Mouse (Mus musculus) midbrain, embryonic 10.5 days (tissue): ENCODE measurements around the gene Psmg1. TPM values are rescaled to one million over a fixed set of nuclear protein-coding genes. Genes with fewer than 3 reads are reported as not detected.

Experiments
- DNase-seq: peaks from one replicate; pipeline ENCODE4 v3.0.0-alpha.2; 2017; ENCODE audit warnings: low spot score
- H3K27ac ChIP-seq: fragments of 300-500 bp; sonication (generic); replicated peaks from 2 replicates; pipeline ENCODE4 v1.5.1; 2016; ENCODE audit warnings: mild to moderate bottlenecking
- H3K27me3 ChIP-seq: fragments of 300-500 bp; sonication (generic); 2 replicates; pipeline ENCODE4 v1.6.1; 2016; ENCODE audit warnings: low read depth, mild to moderate bottlenecking; ENCODE audit not compliant: poor library complexity, severe bottlenecking
- H3K36me3 ChIP-seq: fragments of 300-500 bp; sonication (generic); 2 replicates; pipeline ENCODE4 v1.6.1; 2016; ENCODE audit warnings: mild to moderate bottlenecking, moderate library complexity
- H3K4me1 ChIP-seq: fragments of 300-500 bp; sonication (generic); 2 replicates; pipeline ENCODE4 v1.6.1; 2016
- H3K4me3 ChIP-seq: fragments of 300-500 bp; sonication (generic); 2 replicates; pipeline ENCODE4 v1.5.1; 2016; ENCODE audit warnings: mild to moderate bottlenecking, moderate library complexity
- H3K9me3 ChIP-seq: fragments of 300-500 bp; sonication (generic); replicated peaks from 2 replicates; pipeline ENCODE4 v1.6.1; 2016; ENCODE audit warnings: mild to moderate bottlenecking
- WGBS: fragments of 180-500 bp; shearing (Covaris S2); methylation state at CpG from one replicate; pipeline ENCODE4 v1.1.7; 2016; 5-methylcytosine and 5-hydroxymethylcytosine counted together
- microRNA-seq: library from miRNA; unstranded; fragments of <30 nt; microRNA quantifications from one replicate; pipeline ENCODE4, GENCODE M21; 2017
- polyA plus RNA-seq: library from polyadenylated mRNA; unstranded; fragments of >200 nt; fragmentation: Nextera tagmentation; extraction: Ambion mirVana; gene quantifications from 2 replicates; pipeline ENCODE4 v1.2.1, GENCODE M21; 2016

Gene Psmg1
- polyA plus RNA-seq, 1 experiment from 2014 or later: 113 TPM

DNA sequence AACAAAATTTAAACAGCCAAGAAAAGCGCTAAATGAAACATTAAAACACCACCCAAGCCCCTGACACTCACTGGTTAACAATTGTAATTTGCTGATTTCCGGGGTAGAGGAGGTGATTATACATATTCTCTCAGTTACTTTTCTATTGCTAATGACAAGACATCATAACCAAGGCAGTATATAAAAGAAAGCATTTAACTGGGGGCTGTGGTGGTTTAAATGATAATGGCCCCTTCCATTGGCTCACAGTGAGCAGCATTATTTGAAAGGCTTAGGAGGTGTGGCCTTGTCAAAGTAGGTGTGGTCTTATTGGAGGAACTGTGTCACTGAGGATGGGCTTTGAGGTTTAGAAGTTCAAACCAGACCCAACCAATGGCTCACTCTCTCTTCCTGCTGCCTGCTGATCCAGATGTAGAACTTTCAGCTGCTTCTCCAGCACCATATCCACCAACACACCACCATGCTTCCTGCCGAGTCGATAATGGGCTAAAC is 37.6 kb downstream of the Psmg1 start:
- WGBS: 97% methylated on average over 4 of the region's 4 CpGs
- no peak overlapping the region for H3K27ac ChIP-seq
- no peak for DNase-seq

DNA sequence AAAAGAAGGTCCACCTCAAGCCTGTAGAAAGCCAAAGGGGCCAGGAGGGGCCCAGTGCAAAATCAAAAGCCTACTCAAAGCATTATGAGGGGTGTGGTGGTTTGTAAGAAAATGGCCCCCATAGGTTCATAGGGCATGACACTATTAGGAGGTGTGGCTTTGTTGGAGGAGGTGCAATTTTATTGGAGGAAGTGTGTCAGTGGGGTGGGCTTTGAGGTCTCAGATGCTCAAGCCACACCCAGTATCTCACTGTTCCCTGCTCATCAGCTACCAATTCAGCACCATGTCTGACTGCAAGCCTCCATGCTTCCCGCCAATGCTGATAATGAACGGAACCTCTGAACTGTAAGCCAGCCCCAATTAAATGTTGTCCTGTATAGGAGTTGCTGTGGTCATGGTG is 39.3 kb downstream of the Psmg1 start:
- Histone ChIP-seq H3K4me3 (no peak overlapping the region), H3K36me3 (no peaks in the 10 kb centered on the region)
- 94% methylated on average over 2 of the region's 2 CpGs for WGBS

More for the DNA sequence above, 37.6 kb downstream of the Psmg1 start:
- H3K36me3 ChIP-seq: no peaks in the 10 kb centered on the region
- H3K4me3 ChIP-seq: no peak overlapping the region
- no peaks in the 10 kb centered on the region for H3K4me1 ChIP-seq
- no peaks in the 10 kb centered on the region for H3K27me3 ChIP-seq
- H3K9me3 ChIP-seq: no peaks in the 10 kb centered on the region

DNA sequence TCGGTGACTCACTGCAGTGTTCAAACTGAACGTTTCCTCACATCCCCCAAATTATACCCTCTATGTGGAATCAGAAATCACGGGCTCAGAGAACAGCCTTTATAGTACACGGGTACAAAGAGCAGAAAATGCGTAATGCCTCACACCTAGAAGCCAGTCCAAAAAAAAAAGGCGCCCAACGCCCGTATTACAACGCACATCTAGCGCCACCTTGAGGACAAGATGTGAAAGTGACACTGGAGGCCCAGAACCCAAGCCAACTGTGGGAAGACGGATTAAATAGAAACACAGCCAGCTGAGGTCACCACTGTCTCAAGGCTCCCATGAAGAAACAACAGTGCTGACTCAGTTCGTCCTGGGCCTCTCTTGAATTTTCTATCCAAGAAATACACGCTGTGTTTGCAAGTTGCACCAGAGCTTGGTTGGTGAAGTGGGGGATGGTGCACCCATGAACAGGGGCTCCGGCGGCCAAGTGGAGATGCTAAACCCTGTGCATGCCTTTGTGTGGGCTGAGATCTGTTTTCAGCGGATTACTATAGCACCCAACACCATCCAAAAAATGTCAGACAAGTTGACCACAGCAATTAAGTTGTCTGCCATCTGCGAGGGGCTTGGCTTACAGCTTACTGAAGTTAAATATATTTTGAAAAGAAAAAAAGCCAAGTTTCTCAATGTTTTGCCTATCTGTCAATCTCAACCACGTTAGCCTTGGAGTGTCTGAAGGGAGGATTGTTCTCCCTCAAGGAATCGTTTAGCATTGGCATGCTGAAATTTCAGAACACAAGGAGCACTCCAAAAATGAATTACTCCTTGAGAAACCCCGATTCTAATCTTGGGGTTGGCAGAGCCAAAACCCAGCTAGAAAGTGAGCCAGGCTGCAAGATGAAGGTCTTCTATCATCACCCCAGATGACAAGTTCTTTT is 45.1 kb downstream of the Psmg1 start:
- no peaks in the 10 kb centered on the region for H3K4me1 ChIP-seq
- peaks cover 6% of the 10 kb centered on the region; the same call in 1 of the 2 replicates for H3K27me3 ChIP-seq
- DNase-seq: peak; percentile 71
- WGBS: 35% methylated on average over 20 of the region's 20 CpGs
- H3K4me3 ChIP-seq: no peak overlapping the region
- no peak overlapping the region for H3K27ac ChIP-seq
- no peaks in the 10 kb centered on the region for H3K9me3 ChIP-seq
- no peaks in the 10 kb centered on the region for H3K36me3 ChIP-seq

More for the DNA sequence above, 39.3 kb downstream of the Psmg1 start:
- Histone ChIP-seq H3K27me3 (no peaks in the 10 kb centered on the region), H3K27ac (no peak overlapping the region), H3K9me3 (no peaks in the 10 kb centered on the region), H3K4me1 (no peaks in the 10 kb centered on the region)
- no peak for DNase-seq

DNA sequence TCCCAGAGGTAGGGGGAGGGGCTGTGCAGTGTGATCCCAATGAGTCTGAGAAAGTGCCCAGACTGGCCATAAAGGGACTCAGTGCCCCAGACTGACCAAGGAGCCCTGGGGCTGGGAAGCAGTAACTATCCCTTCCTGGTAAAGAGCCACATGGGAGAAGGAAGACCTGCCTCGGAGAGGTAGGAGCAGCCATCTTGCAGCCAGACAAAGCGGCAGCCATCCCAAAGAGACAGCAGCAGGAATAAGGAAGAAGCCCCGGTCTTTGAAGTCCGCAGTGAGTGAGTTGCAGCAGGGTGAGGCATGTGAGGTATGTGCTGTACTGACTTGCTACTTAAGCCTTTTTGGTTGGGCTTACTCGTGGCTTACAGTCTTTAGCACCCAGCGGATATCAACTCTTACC is 47.6 kb downstream of the Psmg1 start:
- H3K9me3 ChIP-seq: peaks cover under 1% of the 10 kb centered on the region; the same call in 1 of the 2 replicates
- H3K27ac ChIP-seq: no peak overlapping the region
- no peaks in the 10 kb centered on the region for H3K4me1 ChIP-seq
- no peaks in the 10 kb centered on the region for H3K36me3 ChIP-seq
- H3K27me3 ChIP-seq: peaks cover 6% of the 10 kb centered on the region; the same call in 1 of the 2 replicates
- WGBS: 88% methylated on average over 6 of the region's 6 CpGs
- H3K4me3 ChIP-seq: no peak overlapping the region
- no peak for DNase-seq

DNA sequence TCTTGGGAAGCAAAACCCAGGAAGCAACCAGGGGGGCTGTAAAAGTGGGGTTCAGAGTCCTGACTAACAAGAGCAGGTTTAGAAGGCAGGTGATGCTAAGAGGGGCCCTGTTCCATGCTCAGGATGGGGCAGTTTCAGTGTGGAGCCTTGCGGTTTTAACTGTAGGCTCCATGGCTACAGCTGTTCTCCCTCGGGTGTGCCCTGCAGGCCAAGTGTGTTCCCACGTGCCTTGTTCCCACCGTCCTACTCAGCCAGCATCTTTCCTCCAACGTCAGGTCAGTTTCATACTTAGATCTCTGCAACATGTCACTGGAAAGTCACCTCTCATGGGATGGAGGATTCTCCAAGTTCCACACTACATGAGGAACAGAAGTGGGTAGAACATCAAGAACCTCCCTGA is 49.2 kb downstream of the Psmg1 start:
- Histone ChIP-seq H3K36me3 (no peaks in the 10 kb centered on the region), H3K4me3 (no peak overlapping the region), H3K9me3 (peaks cover 11% of the 10 kb centered on the region; the same call in 1 of the 2 replicates), H3K27me3 (peaks cover 6% of the 10 kb centered on the region; the same call in 1 of the 2 replicates), H3K27ac (no peak overlapping the region), H3K4me1 (no peaks in the 10 kb centered on the region)
- WGBS: 89% methylated on average over 5 of the region's 5 CpGs
- no peak for DNase-seq

DNA sequence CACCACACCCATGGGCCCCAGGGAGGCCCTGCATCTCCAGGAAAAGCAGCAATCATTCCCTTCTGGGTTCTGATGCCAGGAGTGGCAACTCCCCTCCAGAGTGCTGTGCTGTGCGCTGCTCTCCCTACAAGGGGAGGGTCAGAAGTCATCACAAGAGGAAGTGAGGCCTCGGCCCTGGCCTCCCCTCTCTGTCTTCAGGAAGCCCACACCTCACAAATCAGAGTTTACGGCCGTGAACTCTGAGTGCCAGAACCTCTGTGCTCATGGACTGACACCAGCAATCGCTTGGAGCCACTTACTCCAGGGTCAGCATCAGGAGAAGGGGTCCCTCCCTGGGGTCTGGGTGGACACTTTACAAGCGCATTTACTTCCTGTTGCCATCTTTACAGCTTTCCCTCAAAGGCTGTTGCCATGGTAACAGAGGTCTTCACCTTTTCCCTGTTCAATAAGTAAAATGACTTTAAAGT is 55.2 kb downstream of the Psmg1 start:
- Histone ChIP-seq H3K36me3 (no peaks in the 10 kb centered on the region), H3K27ac (no peak overlapping the region), H3K4me1 (peaks cover 4% of the 10 kb centered on the region; the same call in 1 of the 2 replicates), H3K4me3 (no peak overlapping the region), H3K27me3 (no peaks in the 10 kb centered on the region), H3K9me3 (peaks cover 11% of the 10 kb centered on the region; the same call in 1 of the 2 replicates)
- DNase-seq: no peak
- 57% methylated on average over 6 of the region's 6 CpGs for WGBS

DNA sequence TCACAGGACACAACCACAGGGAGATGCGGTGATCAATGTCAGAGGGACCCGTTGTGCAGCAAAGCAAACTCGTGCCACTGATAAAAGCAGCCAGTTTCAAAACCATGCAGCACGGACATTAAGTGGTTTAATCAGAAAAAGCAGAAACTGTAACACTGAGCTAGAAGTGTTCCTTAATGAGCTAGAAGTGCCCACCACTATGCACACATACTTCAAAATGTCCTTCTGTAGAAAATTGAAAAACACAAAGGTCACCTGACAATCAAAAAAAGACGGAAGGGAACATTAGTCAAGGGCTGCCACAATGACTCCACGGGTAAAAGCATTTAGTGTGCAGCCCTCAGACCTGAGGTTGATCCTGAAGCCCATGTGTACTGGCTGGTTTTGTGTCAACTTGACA is 57.9 kb downstream of the Psmg1 start:
- Histone ChIP-seq H3K4me1 (peaks cover 16% of the 10 kb centered on the region), H3K27me3 (no peaks in the 10 kb centered on the region), H3K9me3 (peaks cover 8% of the 10 kb centered on the region; the same call in 1 of the 2 replicates), H3K4me3 (no peak overlapping the region), H3K27ac (no peak overlapping the region), H3K36me3 (no peaks in the 10 kb centered on the region)
- 89% methylated on average over 6 of the region's 6 CpGs for WGBS
- DNase-seq: no peak

DNA sequence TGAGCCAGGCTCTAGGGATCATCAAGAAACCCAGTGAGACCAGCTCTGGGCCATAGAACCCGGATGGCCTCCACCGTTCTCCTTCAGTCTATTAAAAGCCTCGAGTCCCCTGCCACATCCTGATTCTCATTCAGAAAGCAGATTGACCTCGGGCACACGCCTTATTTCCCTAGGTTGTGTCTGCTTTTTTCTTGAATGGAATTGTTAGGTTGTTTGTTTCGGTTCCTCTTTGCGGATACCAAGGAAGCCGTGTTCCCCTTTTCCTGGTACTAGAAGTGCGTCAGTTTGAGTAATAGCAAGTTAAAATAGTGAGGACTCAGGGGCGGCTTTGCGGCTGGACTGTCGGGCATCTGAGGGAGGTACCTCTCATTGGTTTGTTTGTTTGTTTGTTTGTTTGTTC is 59.3 kb downstream of the Psmg1 start:
- no peaks in the 10 kb centered on the region for H3K9me3 ChIP-seq
- H3K4me1 ChIP-seq: peaks cover 23% of the 10 kb centered on the region
- no peaks in the 10 kb centered on the region for H3K36me3 ChIP-seq
- DNase-seq: no peak
- H3K27me3 ChIP-seq: no peaks in the 10 kb centered on the region
- 92% methylated on average over 12 of the region's 12 CpGs for WGBS
- H3K27ac ChIP-seq: no peak overlapping the region
- no peak overlapping the region for H3K4me3 ChIP-seq

Small RNA genes lying within 50 kb of the gene (microRNA-seq; reads per million reads assigned to microRNA genes)
- not detected for gene Gm27833

Other genes with a start within 250 kb of the Psmg1 start
- gene Brwd1, start 91.6 kb upstream of the Psmg1 start, polyA plus RNA-seq: 133 and 160 TPM in 2 replicates
- 713 and 827 TPM in 2 replicates for gene Hmgn1, start 136.8 kb upstream of the Psmg1 start, polyA plus RNA-seq
- 125 and 129 TPM in 2 replicates for gene Wrb, start 154.4 kb upstream of the Psmg1 start, polyA plus RNA-seq
- 1.0 TPM in 2 replicates for gene Lca5l, start 201.3 kb upstream of the Psmg1 start, polyA plus RNA-seq
- 1.4 and 2.0 TPM in 2 replicates for gene Sh3bgr, start 209.5 kb upstream of the Psmg1 start, polyA plus RNA-seq
- gene B3galt5, start 244.8 kb upstream of the Psmg1 start, polyA plus RNA-seq: 0.37 and 0.65 TPM in 2 replicates